Mouse (Mus musculus) bone marrow, adult 2 months (tissue): ENCODE measurements around the gene Colgalt1.

Experiments used
- CTCF ChIP-seq: fragments of 200-500 bp; IDR thresholded peaks from 2 replicates; pipeline ENCODE4 v1.5.1; 2011; ENCODE audit warnings: low read length, control low read depth; ENCODE audit not compliant: control insufficient read depth, insufficient read depth
- POLR2A ChIP-seq: fragments of 200-500 bp; IDR thresholded peaks from 2 replicates; pipeline ENCODE4 v1.6.1; 2011; ENCODE audit warnings: low read depth, mild to moderate bottlenecking, control low read depth, low read length, borderline replicate concordance; ENCODE audit not compliant: control insufficient read depth

DNA sequence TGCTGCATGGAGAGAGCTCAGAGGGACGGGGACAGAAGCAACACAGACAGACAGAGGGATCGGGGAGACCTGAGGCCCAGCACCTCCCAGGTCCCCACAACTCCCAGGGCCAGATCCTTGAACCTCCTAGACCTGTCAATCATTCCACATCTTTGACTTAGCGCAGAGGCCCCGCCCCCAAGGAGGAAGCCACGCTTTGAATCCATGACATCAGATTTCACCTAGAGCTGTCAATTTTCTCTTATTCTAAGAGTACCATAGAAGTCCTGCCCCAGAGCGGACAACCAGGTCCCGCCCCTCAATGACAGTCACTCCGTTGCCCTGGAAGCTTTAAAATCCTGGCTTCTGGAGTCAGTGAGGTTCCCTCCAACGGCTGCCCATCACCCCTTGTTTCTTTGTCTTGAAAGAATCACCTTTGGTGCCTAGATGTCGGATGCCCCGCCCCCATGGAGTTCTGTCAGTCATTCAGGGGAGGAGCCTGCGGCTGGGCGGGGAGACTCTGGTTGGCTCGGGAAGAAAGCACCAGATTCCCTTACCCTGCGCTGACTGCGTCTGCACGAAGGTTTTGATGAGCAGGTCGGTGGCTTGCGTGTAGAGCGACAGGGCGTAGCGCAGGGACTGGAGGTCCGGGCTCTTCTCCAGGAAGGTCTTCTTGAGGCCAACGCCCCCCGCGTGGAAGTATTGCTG, 23.3 kb downstream of the Colgalt1 start:
- TF ChIP-seq CTCF: no peak
- no peak for TF ChIP-seq POLR2A
